Mouse (Mus musculus) heart, postnatal 10 days (tissue): Measurements from ENCODE around the gene Ushbp1. TPM values are rescaled to one million over a fixed set of nuclear protein-coding genes. Genes with fewer than 3 reads are reported as not detected.
"Not testable (repeated sequence)": the region's sequence is repeated elsewhere in the genome, so short reads cannot be mapped to it uniquely, and the experiment has no call there.

Experiments used
- DNase-seq, 2 experiments: peaks; one replicate each; pipeline ENCODE4 v3.0.0; 2021
- intact Hi-C: fragments of 180-260 bp; cut with DNase I; formaldehyde crosslinking; loops from one replicate; pipeline ENCODE4 v1.15.1; 2025
- total RNA-seq, 2 experiments: library from RNA; stranded (reverse); gene quantifications; 2 replicates each; pipeline ENCODE4 v1.2.3; 2021

Gene Ushbp1
- total RNA-seq, 2 experiments from 2014 or later = 38.0 to 42.7 TPM

DNA sequence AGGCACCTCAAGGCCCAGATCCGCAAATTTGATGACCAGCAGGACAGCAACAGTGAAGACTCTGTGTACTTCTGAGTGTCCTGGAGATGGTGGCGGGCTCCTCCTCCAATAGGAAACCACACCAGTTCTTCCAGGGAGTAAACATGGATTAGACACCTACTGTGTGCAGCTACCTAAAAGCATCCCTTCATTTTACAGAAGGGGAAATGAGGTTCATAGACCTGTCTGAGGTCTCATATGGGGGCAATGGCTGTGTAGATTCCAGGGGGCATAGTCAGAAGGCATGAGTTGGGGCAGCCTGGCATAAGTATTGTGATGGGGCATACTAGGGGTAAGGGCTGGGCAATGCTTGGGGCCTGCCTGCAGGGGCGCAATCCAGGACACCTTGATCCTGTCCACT lies 22.6 kb downstream of the Ushbp1 start:
- intact Hi-C loops = loop anchor here (5.0 kb wide), 1 partner anchor 34 kb away; the partner anchor contains the start of gene Ankle1
- DNase-seq = no peak

DNA sequence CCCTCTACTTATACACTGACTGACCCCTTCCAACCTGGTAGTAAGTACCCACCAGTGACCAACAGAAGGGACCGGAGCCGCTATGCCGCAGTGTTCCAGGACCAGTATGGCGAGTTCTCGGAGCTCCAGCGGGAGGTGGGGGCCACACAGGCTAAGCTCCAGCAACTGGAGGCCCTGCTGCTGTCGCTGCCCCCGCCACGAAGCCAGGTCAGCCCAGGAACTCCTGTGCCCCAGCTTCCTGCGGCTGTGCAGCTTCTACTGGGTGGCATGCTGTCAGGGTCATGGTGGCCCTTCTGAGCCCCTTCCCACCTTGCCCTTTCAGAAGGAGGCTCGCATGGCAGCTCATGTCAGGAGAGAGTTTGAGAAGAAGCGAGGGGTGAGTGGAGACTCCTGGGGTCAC lies 23.2 kb downstream of the Ushbp1 start:
- no peak for DNase-seq
- intact Hi-C loops = loop anchor here (5.0 kb wide), 1 partner anchor 35 kb away; the partner anchor contains the start of gene Ankle1

GRCm38 (mm10) chr8:71371236-71371848 lies 24.3 kb downstream of the Ushbp1 start, which contains the start of gene Ocel1:
TSS of gene Ocel1 (plus strand) at chr8:71371298.
- DNase-seq = peak; percentile 97
- intact Hi-C loops = loop anchor here (5.0 kb wide), 1 partner anchor 36 kb away; the partner anchor contains the start of gene Ankle1

DNA sequence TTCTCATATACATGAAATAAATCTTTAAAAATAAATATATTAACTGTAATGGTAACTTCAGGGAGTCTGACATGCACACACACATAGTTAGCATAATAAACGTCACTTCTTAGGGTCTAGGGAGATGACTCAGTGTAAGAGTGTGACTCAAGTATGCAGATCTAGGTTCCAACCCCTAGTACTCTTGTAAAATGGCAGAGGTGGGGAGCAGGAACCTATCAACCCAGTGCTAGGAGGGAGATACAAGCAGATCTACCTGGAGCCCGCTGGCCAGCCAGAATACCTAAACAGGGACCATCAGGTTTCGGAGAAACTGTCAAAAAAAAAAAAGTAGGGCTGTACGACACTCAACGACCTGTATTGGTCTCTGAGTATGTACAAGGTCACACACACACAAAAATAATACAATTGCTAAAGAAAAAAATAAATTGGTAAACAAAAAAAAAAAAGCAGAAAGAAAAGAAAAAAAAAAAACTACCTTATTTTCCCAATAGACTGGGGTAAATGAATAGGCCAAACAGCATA lies 24.8 kb downstream of the Ushbp1 start:
- intact Hi-C loops = loop anchor here (5.0 kb wide), 1 partner anchor 37 kb away; the partner anchor contains the start of gene Ankle1
- DNase-seq = no peak

DNA sequence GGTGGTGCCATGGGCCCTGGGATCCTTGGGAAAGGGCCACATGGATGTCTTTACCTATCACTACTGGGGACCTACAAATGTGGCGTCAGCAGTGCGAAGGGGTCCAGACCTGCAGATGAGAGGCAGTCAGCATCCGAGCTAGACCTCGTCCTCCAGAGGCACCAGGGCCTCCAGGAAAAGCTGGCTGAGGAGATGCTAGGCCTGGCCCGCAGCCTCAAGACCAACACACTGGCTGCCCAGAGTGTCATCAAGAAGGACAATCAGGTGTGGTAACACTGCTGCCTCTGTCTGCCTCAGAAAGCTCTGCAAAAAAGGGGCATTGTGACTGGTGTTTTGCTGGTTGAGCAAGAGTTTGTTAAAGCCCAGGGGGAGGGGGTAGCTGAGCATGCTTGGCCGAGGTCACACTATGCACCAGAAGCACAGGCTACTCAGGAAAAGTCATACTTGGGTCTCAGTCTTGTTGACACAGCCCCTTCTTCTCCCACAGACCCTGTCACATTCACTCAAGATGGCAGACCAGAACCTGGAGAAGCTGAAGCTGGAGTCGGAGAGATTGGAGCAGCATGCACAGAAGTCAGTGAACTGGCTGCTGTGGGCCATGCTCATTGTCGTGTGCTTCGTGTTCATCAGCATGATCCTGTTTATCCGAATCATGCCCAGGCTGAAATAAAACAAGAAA lies 26.4 kb downstream of the Ushbp1 start:
- no peak for DNase-seq
- intact Hi-C loops = no loop called here

- intact Hi-C loops = no loop called here
- no peak for DNase-seq
Measured at GRCm38 (mm10) chr8:71368366-71368765, 27.2 kb downstream of the Ushbp1 start.

GRCm38 (mm10) chr8:71367529-71368176 lies 27.9 kb downstream of the Ushbp1 start:
- intact Hi-C loops = no loop called here
- no peak for DNase-seq

GRCm38 (mm10) chr8:71366771-71367528 lies 28.7 kb downstream of the Ushbp1 start, which contains the start of gene Use1:
TSS of gene Use1 (plus strand) at chr8:71366848.
- intact Hi-C loops = no loop called here

GRCm38 (mm10) chr8:71358026-71358425 lies 37.6 kb downstream of the Ushbp1 start:
- intact Hi-C loops = no loop called here
- no peak for DNase-seq

More at GRCm38 (mm10) chr8:71366771-71367528, 28.7 kb downstream of the Ushbp1 start, which contains the start of gene Use1:
- peak; percentile 95 to 96 for DNase-seq

GRCm38 (mm10) chr8:71351520-71351919 lies 44.1 kb downstream of the Ushbp1 start:
- no peak for DNase-seq
- intact Hi-C loops = no loop called here

- DNase-seq = peak in 1 of 2 experiments; percentile 19
- intact Hi-C loops = no loop called here
Measured at GRCm38 (mm10) chr8:71351117-71351516, 44.5 kb downstream of the Ushbp1 start.

- no peak for DNase-seq
- intact Hi-C loops = no loop called here
Measured at GRCm38 (mm10) chr8:71346581-71346980, 49.0 kb downstream of the Ushbp1 start.

DNA sequence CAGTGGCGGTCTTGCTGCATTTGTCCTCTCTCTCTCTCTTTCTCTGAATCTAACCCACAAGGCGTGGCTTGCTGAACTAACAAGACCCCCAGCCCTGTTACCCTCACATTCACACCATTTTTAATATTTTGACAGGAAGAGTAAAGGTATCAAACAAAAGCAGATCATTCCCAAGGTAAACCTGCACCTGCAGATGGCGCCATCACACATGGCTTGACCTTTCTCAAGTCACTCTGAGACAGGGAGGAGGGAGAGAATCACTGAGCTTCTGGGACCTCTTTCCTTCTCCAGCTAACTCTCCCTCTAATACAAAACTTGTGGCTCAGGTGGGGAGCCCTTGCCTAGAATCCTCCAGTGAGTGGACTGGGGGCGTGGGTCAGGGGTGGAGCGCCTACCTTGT lies 55.0 kb downstream of the Ushbp1 start:
- peak; percentile 29 to 57 for DNase-seq
- intact Hi-C loops = loop anchor here (1.0 to 5.0 kb wide), 2 partner anchors 66 to 78 kb away; partner anchors contain the start of gene Ankle1

- DNase-seq, intact Hi-C loops: not testable (repeated sequence)
Measured at GRCm38 (mm10) chr8:71337834-71338233, 57.8 kb downstream of the Ushbp1 start.

Other genes with a start within 250 kb of the Ushbp1 start
- gene Myo9b, start 123.1 kb downstream of the Ushbp1 start, total RNA-seq = 10 to 100 TPM; 41.0 to 43.5 TPM
- 10 to 100 TPM; 38.9 to 52.7 TPM for gene Haus8, start 122.9 kb downstream of the Ushbp1 start, total RNA-seq
- gene Use1, start 29.0 kb downstream of the Ushbp1 start, total RNA-seq = 100 to 1,000 TPM; 110 to 116 TPM
- gene Ocel1, start 24.5 kb downstream of the Ushbp1 start, total RNA-seq = 10 to 100 TPM; 10.8 to 11.3 TPM
- gene Nr2f6, start 13.8 kb downstream of the Ushbp1 start, total RNA-seq = 10 to 100 TPM; 57.8 to 60.1 TPM
- 10 to 100 TPM; 65.1 to 65.7 TPM for gene Babam1, start 1.1 kb upstream of the Ushbp1 start, total RNA-seq
- gene Ankle1, start 10.2 kb upstream of the Ushbp1 start, total RNA-seq = 1 to 10 TPM; 2.8 to 3.4 TPM
- 10 to 100 TPM; 31.7 to 34.6 TPM for gene Abhd8, start 67.9 kb upstream of the Ushbp1 start, total RNA-seq
- gene Mrpl34, start 69.2 kb upstream of the Ushbp1 start, total RNA-seq = 100 to 1,000 TPM; 103 to 116 TPM
- gene Dda1, start 73.4 kb upstream of the Ushbp1 start, total RNA-seq = 10 to 100 TPM; 37.8 to 39.1 TPM
- 10 to 100 TPM; 14.6 to 15.3 TPM for gene Ano8, start 90.2 kb upstream of the Ushbp1 start, total RNA-seq
- 10 to 100 TPM; 19.7 to 22.1 TPM for gene Gtpbp3, start 92.3 kb upstream of the Ushbp1 start, total RNA-seq
- 10 to 100 TPM; 21.8 to 22.0 TPM for gene Plvap, start 116.0 kb upstream of the Ushbp1 start, total RNA-seq
- gene Ccdc194, start 129.9 kb upstream of the Ushbp1 start, total RNA-seq = under 1 TPM in 1 of 2 experiments, not detected in 1; 0.17 TPM
- gene Bst2, start 141.7 kb upstream of the Ushbp1 start, total RNA-seq = 10 to 100 TPM; 13.0 to 13.5 TPM
- 10 to 100 TPM; 30.2 to 32.5 TPM for gene Mvb12a, start 147.1 kb upstream of the Ushbp1 start, total RNA-seq
- under 1 TPM in 1 of 2 experiments, not detected in 1; 0.27 TPM for gene Tmem221, start 163.1 kb upstream of the Ushbp1 start, total RNA-seq
- gene Nxnl1, start 170.8 kb upstream of the Ushbp1 start, total RNA-seq = under 1 TPM in 1 of 2 experiments, not detected in 1; 0.12 TPM
- gene Slc27a1, start 173.1 kb upstream of the Ushbp1 start, total RNA-seq = 100 to 1,000 TPM; 118 to 120 TPM
- 10 to 100 TPM; 78.8 to 87.3 TPM for gene Pgls, start 196.4 kb upstream of the Ushbp1 start, total RNA-seq
- 1 to 10 TPM in 1 of 2 experiments, under 1 TPM in 1; 0.81 to 1.3 TPM for gene Fam129c, start 201.8 kb upstream of the Ushbp1 start, total RNA-seq
- gene Colgalt1, start 215.2 kb upstream of the Ushbp1 start, total RNA-seq = 10 to 100 TPM; 46.3 to 54.9 TPM